Mouse (Mus musculus): ENCODE results near the gene Mboat1.

Gene Mboat1

DNA sequence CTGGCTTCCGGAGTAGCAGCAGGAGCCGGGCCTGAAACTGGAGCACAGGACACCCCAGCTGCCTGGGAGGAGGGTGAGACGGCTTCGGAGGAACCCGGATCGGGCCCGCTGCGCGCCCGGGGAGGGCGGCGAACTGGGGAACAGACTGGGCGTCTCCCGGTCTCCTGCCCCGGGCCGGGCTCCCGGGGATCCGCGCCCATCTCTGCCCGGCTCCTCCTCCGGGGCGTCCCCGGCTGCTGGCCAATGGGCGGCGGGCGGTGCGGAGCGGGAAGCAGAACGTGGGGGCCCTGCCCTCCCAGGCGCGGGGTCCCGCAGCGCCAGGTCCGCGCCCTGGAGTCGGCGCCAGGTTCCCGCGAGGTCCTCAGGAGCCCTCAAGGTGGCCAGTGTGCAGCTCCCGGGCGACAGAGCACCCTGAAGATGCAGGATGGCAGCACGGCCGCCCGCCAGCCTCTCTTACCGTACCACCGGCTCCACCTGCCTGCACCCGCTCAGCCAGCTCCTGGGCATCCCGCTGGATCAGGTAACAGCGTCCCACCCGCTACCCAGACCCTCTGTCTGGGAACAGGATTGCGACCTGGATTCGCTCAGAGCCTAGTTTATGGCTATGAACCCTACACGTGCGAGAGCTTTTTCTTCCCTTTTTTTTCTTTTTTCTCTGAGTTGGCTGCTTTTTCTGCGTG lies at the start of gene Mboat1:
Mboat1 (plus strand) TSS at position 247 of the 680 bp plus-strand sequence.
- DNase-seq (ENCODE audit: low spot score) = peak; percentile 12

DNA sequence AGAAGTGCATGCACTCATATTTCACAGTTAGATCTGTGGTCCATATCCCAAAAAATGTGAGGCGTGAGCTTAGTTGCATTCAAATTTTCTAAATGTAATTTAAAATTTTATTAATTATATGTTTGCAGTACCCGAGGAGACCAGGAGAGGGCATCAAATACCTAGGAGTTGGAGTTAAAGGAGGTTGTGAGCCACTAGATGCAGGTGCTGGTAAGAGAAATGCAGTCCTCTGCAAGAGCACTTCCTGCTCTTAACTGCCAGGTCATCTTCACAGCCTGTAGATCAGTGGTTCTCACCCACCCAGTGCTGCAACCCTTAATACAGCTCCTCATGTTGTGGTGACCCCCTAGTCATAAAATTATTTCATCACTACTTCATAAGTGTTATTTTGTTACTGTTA lies 43.2 kb upstream of the Mboat1 start:
- DNase-seq (ENCODE audit: low spot score) = no peak

DNA sequence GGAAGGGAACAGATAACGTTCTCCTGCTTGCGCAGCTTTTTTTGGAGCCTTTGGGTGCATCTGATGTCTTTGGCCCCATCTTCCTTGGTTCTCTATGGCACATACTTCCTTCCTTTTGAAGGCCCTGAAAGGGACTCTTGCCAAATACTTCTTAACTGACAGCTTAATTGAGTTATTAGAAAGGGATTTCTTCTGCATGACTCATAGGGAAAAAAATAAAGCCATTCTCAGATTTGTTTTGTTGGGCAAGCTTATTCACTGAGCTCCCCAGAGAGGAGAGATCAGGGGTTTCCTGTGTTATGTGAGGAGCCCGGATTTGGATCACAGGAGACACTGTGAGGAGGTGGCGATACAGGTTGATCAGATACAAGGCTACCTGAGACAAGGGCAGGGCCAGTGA lies 40.4 kb upstream of the Mboat1 start:
- DNase-seq (ENCODE audit: low spot score) = no peak

DNA sequence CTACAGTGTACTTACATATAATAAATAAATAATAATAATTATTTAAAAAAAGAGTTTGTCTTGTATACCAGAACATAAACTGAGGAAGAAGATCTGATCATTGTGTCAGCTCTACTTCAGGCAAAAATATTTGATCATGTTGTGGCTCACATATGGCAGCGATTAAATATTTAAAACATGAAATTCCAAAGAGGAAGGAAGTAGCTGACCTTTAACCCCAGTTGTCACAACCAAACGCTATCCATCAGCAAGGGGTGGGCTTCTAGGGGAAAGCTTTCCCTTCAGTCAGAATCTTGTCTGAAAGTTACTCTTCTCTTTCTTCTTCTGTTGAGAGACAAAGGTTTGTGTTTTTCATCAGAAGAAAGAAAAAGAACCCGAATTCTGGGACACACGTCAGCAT lies 39.8 kb upstream of the Mboat1 start:
- no peak for DNase-seq (ENCODE audit: low spot score)

DNA sequence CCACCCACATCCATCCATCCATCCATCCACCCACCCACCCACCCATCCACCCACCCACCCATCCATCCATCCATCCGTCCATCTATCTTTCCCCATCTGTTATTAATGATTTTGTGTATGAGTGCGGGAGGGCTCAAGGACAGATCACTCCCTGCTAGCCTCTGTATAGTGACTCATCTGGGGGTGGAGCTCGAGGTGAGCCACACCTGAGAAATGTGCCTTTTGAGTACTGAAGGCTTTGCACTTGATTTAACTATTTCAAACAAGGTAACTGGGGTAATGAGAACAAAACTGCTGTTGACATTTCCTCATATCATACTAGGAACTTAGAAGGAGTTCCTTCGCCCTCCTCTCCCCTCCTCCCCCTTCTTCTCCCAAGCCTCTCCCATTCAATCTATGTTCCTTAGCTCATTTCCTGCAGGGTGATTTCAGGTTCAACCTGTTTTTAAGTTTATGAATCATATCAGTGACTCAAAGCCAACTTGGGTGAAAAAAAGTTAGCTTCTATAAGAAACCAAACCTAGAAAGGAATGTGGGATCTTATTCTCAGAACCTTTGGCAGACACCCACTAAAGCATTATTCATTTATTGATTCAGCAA lies 27.2 kb upstream of the Mboat1 start:
- no peak for DNase-seq (ENCODE audit: low spot score)

DNA sequence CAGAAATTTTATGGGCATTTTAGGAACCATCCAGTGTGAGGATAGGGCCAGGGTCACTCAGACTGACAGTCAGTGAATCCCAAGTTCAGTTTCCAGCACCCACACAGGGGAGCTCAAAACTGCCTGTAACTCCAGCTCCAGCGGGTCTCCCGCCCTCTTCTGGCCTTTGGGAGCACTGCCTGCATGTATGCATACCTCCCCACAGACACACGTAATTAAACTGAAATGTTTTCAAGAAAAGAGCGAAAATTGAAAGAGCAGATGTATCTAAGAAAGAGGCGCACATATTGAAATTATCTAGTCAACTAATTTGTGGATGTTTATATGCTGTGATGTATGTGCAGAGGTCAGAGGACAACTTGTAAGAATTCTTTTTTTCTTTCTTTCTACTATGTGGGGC lies 20.5 kb upstream of the Mboat1 start:
- DNase-seq (ENCODE audit: low spot score) = no peak

DNA sequence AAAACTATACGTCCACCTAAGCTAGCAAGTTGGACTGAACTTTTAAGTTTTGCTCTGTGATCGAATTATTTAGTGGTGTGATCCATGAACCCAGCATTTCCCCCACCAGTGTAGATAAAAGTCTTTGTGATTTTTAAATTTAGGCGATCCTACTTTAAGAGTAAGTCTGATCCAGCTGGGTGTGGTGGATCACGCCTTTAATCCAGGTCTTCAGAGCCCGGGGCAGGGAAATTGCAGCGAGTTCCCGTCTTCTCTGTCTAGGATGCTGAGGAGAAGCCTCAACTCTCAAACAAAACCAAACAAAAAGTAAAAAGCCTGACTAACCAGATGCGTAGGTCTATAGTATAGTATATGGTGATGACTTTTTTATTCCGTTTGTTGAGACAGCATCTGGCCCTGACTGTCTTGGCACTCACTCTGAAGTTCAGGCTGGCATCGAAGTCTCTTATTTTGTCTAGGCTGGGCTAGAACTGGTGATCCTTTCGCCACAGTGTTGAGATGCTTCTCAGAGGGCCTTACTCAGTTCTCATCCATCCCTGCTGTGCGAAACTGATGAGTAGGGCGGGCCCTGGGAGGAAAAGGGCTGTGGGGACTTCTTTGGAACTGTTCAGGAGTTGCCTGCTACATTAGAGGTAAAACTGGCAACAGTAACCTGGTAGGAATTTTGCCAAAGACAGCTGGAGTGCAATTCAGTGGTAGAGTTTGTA lies 787 bp downstream of the Mboat1 start:
- DNase-seq (ENCODE audit: low spot score) = no peak

DNA sequence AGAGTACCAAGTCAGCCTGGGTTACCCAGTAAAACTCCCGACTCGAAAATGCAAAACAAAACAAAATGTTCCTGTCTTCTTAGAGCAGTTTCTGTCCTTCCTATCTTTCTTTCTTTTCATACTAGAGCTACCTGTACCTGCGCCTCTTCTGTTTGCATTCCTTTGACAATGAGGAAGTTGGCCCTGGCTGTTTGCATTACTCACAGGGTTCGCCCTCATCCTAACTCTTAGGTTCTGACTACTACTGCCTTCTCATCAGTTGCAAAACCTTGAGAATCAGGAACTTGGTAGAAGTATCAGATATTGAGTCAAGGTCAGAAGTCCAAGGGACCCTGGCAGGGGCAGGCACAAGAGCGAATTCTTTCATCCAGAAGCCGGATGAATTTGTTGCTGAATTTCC lies 1.7 kb downstream of the Mboat1 start:
- DNase-seq (ENCODE audit: low spot score) = no peak

DNA sequence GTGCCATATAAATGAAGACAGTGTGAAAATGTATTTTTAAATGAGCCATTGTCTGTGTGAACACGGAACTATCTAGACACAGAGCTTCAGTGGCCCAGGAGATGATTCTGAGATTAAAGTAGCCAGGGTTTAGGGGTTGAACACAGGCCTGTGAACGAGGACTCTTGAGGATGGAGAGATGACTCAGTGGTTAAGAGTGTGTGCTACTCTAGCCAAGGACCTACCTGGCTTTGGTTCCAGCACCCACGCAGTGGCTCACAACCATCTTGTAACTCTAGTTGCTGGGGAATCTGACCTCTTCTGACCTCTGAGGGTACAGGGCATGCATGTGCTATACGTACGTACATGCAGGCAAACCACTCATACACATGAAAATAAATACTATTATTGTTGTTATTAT lies 3.9 kb downstream of the Mboat1 start:
- no peak for DNase-seq (ENCODE audit: low spot score)

DNA sequence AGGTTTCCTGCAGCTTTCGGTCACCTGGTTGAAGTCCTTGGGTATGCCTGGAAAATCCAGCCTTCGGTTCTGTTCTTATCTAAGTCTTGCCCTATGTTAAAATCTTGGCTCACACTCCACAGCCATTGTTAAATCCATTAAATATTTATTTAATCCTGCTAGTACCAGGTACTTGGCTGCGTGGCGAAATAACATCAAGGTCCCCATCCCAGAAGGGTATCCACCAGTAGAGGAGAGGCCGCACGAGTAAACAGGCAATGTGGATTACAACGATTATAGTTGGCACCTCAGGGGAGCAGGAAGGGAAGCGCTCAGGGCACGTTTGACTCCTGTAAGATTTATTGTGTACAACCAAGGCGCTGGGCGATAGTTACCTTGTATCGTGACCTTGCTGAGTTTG lies 4.4 kb downstream of the Mboat1 start:
- no peak for DNase-seq (ENCODE audit: low spot score)

DNA sequence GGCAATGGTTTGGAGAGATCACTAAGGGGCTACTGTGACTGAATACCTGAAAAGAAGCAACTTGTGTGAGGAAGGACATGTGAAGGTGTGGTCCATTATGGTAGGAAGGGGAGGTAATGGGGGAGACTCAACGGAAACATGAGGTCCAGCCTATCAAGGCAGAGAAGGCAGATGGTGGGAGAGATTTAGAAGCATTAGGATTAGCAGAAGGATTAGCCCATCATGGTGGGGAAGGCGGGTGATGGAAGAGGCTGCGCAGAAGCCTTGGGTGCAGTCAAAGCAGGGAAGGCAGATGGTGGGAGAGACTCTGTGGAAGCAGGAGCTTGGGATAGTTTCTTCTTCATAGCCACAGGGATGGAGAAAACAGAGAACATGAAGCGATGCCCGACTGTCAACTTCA lies 5.7 kb downstream of the Mboat1 start:
- no peak for DNase-seq (ENCODE audit: low spot score)

DNA sequence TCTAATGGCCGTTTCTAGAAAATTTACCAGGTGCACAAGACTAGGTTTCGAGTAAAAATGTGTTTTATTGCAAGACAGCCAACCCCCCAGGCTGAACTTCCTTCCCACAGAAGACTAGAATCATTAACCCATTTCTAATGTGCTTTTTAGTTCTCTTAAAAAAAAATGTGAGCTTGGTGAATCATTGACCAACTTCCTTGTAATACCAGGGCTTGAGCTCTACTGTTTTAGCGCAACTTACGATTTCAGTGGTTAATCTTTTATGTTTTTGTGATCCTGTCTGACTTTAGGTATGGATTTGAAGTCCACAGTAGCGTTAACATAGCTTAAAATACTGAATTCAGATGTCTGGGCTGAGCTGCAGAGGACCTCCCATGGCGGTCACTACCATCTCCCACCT lies 10.2 kb downstream of the Mboat1 start:
- no peak for DNase-seq (ENCODE audit: low spot score)

DNA sequence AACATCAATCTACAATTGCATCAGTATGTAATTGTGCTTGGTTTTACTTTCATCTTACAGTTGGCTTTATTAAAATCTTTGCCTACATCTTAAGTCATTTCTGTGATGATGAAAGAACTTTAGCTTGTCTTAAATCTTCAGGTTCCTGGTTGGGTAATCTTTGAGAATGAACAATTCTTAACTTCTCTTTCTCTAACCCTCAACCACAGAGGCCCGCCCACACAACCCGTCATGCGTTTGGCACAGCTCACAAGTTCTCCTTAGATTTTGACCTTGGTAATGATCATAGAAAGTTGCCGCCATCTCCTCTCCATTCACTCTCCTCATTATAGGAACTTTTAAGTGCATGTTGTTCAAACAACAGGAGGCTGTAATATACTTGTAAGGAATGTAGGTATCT lies 18.0 kb downstream of the Mboat1 start:
- DNase-seq (ENCODE audit: low spot score) = no peak

DNA sequence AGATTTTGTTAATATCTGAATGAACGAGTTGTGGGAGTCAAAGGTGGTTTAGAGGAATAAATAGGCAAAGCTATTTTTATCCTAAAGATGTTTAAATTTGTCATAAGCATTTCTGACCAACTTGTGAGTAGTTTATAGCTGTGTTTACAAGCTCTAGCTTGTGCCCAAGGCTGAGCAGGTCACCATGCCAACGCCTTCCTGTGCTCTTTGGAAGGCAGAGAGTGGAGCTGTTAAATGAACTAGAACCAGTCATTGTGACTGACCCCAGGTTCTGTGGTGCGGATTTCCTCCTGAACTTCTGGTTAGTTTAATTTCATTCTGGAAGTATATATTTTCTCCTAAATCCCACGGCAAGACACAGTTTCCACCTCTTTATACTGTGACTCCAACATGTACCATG lies 23.3 kb downstream of the Mboat1 start:
- DNase-seq (ENCODE audit: low spot score) = no peak

DNA sequence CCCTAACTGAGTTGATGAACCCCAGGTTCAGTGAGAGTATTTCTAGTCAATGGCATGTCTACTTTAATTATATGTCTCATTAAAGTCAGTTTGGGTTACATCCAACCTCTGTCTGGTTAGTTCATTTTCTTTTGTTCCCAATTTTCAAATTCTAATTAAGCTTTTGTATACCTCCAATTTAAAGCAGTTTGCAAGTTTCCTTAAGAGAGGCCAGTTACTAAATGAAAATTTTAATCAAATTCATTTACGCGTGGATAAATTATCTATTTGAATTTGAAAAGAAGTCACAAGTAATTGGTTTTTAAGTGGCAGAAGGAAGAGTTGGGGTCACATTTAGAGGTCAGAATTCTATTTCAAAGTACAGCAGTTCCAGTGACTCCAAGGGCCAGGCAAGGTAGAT lies 27.2 kb downstream of the Mboat1 start:
- DNase-seq (ENCODE audit: low spot score) = no peak

DNA sequence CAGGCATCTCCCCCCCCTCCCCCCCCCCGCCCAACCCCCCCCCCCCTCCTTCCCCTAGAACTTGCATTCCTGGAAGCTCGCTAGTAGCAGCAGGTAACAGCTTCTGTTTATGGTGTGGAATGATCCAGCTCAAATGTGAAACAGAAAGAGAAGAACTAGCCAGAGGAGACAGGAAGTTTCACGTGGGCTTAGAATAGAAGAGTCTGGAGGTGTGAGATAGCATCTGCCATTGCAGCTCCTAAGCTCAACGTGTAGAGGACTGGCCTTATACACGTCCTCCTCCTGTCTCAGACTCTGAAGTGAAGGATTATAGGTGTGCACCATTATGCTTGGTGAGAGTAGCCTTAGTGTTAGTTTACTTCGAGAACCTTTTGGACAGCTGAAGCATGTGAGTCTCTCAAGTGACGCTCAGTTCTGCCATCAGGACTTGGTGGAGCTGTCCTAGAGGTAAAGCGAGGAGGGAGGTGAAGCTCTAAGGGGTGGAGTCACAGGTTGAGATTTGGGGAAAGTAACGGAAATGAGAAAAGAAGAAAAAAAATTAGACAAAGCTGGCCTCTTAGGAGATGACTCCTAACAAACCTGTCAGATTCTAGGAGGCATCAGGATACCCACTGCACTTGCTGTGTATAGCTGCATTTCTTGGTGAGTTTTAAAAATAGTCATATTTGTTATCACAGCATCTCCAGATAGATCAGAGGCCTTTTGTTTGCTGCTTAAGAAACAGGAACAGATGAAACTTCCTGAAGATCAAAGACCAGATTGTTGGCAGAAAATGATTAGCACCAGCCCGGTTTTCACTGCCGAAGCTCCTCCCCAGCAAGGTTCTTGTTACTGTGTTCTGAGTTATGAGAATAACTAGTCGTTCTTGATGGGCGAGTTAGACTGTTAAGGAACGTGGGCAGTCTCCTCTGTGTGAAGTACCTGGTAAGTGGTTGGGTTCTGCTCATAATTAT lies 30.1 kb downstream of the Mboat1 start:
- DNase-seq (ENCODE audit: low spot score) = no peak

DNA sequence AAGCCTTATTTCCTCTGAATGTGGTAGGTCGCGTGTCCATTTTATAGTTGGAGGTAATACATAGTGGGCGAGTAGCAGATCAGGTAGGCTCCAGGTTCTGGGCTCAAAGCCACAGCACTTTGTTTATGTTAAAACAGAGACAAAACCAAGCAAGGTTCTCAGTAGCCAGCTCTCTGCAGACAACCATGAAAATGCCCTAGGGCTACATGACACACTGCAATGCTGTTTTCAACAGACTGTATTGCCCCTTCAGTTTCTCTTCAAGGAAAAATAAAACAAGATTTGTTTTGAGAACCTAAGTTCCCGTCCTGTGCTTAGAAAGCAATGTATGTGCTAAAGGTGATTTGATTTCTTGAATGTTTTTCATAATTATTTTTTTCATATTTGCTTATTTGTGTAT lies 31.2 kb downstream of the Mboat1 start:
- no peak for DNase-seq (ENCODE audit: low spot score)

DNA sequence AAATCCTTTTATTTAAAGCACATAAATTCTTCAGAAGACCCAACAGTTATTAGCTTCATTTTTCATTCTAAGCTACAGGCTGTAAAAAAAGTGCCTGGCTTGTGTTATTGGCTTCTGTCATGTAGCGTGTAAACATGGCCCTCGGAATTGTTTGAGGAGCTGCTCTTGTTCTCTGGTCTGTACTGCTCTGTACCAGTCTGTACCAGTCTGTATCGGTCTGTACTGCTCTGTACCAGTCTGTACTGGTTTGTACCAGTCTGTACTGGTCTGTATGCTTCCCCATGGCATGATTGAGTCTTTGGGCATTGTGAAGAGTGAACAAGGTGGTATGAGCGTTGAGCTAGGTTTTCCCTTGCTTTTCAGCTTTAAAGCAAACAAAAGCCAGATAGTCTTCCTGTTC lies 32.5 kb downstream of the Mboat1 start:
- DNase-seq (ENCODE audit: low spot score) = no peak

DNA sequence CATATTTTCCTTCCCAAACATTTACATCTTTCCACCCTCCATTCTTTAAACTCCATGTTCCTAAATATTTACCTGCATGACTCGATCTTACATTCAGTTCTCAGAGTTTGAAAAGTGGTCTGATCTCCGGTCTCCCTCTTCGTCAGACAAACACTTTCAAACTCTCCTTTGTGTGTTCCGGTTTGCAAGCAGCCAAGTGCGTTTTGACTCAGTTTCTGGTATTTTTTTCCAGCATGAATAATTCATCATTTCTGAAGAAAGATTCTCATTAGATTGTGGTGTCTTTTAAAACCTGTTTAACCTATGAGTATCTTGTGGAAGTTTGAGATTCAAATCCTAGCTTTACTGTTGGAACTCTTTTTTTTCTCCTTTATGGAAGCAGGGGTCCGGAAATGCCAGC lies 33.8 kb downstream of the Mboat1 start:
- DNase-seq (ENCODE audit: low spot score) = no peak

DNA sequence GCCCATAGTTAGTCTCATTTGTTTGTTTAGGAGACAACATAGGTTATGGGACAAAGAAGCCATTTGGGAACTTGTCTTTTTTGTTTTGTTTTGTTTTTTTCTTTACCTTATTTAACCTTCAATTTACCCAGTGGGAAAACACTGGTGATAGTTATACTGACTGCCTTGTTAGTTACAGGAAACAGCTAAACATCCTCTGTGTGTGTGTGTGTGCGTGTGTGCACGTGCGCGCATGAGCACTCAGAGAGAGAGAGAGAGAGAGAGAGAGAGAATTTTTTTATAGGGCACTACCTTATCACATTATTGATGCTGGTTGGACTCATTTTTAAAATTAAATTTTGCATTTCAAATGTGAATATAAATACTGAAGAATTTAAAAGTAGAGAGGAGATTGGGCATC lies 38.3 kb downstream of the Mboat1 start:
- no peak for DNase-seq (ENCODE audit: low spot score)

DNA sequence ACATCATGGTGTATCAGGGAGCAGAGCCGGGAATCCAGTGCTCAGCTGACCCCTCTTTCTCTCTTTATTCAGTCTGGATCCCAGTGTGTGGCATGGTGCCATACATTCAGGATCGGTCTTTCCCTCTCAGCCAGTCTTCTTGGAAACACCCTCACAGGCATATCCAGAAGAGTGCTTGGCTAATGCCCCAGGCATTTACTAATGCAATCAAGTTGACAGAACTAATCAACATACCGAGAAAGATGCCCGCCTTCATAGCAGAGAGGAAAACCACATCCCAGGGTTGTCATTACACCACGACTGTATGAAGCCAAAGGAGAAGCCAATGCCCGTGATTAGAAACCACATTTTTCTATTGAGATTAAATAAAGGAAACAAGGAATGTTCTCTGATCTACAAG lies 41.1 kb downstream of the Mboat1 start:
- DNase-seq (ENCODE audit: low spot score) = no peak

DNA sequence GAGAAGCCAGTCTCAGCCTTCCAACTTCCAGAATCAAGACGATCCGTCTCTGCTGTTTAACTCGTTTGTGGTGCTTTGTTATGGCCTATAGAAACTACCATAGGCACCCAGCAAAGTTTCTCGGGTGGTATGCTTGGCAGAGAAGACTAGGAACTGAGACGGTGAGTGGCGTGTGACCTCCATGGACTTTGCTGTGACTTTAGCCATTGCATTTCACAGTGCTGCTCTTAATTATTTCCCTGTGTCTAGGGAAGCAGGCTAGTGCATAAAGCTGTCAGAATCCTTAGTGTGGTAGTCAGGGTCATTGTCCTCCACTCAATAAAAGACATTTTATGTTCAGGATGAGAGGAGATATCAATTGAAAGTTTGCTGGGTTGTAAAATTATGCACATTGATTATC lies 49.3 kb downstream of the Mboat1 start:
- DNase-seq (ENCODE audit: low spot score) = no peak

DNA sequence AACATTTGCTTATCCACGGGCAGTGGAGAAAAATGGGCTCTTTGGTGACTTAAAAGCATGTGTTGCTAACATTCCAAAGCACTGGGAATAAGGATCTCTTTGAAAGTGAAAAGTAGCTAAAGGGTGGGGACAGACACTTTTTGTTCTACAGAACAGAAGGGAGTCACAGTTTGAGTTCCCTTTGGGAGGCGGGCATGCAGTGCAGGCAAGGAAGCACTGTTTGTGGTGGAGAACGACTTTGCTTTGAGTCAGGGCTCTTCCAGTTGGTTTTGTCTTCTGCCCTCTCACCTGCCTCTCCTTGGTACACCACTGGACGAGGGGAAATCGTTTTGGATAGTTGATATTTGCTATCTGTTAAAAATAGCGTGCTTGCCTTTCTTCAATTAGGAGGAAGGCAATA lies 49.7 kb downstream of the Mboat1 start:
- DNase-seq (ENCODE audit: low spot score) = no peak
